Mouse (Mus musculus) monocyte, adult 5-6 weeks (primary cell): Measurements from ENCODE around the gene Naa80. TPM values are rescaled to one million over a fixed set of nuclear protein-coding genes. Genes with fewer than 3 reads are reported as not detected.
A peak's percentile ranks its signal among the peaks of the same experiment; 100 is the strongest.

ENCODE experiments used
- ATAC-seq: fragments of 153-309, 156-312 bp; replicated peaks from 2 replicates; pipeline ENCODE4 v1.8.0; 2017; ENCODE audit warnings: mild to moderate bottlenecking; ENCODE audit not compliant: low TSS enrichment, insufficient number of reproducible peaks, severe bottlenecking, poor library complexity, low FRiP score
- total RNA-seq: library from RNA; stranded (forward); fragments of 200-1000, 200-491, 200-594 nt; gene quantifications from 3 replicates; pipeline ENCODE4 v1.2.3, GENCODE M21; 2017

Naa80 gene
- total RNA-seq, 1 experiment from 2014 or later: 3.6 TPM

DNA sequence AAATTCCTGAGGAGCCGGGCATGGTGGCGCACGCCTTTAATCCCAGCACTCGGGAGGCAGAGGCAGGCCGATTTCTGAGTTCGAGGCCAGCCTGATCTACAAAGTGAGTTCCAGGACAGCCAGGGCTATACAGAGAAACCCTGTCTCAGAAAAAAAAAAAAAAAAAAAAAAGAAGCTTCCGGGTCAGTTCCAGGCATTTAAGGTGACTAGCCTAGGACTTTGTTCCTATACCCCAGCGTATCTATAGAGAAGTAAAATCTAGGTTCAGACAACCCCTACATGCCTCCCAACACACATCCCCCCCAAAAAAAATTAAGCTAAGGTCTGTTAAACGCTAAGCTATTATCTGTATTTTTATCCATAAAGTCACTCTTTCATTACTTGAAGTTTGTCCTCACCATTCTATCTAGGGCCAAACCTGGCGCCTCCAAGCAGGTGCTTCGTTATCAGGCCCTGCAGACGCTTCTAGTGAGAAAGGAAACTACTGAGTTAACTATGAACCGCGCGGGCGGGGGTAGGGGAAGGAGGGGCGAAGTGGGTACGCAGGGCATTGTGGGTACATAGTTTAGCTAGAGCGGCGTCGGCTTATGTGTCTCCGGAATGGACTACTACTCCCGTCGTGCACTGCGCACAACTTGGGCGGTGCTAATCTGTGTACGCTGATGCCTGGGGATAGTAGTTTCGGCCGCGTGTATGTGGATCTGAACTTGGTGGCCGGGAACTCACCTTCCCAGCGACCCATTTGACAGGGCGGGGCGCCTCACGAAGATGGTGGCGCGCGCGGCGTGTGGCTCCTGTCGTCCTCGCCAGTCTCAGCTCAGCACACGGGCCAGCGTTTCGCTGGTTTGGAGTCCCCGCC is 8.5 kb downstream of the Naa80 start, which contains the start of gene Ifrd2:
Ifrd2 (plus strand) TSS at position 669 of the 859 bp plus-strand sequence.
- peak; percentile 97 for ATAC-seq

DNA sequence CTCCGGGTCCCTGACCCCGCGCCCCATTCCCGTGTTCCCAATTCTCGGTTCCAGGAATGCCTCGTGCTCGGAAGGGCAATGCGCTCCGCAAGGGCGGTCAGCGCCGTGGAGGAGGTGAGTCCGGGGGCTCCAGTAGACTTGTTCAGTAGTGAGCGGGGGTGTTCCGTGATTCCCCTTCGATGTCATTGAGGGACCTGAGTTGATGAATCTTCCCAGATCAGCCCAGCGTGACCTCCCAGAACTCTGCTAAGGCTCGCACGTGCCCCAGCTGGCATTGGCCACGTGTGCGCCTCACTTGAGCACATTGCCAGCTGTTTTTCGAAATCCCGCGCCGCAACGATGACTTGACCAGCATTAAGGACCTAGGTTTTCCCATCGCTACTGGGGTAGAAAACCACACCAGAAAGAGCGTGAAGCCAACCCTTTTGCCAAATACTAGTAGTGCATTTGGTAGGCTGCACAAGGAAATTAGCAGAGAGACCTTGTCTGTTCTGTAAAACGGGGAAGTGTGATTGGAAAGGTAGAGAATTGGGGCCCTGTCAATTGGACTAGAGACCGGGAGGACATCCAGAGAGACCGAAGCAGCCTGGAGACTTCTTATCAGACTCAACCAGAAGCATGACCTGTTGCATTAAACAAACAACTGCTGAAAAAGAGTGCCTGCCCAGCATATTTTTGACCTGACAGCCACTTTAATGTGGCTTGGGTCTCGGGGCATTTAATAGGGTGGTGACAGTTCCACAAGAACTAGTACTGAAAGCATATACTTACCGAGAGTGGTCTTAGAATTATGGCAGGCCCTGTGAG is 9.3 kb downstream of the Naa80 start:
- no peak; the same call in 1 of the 2 replicates for ATAC-seq

DNA sequence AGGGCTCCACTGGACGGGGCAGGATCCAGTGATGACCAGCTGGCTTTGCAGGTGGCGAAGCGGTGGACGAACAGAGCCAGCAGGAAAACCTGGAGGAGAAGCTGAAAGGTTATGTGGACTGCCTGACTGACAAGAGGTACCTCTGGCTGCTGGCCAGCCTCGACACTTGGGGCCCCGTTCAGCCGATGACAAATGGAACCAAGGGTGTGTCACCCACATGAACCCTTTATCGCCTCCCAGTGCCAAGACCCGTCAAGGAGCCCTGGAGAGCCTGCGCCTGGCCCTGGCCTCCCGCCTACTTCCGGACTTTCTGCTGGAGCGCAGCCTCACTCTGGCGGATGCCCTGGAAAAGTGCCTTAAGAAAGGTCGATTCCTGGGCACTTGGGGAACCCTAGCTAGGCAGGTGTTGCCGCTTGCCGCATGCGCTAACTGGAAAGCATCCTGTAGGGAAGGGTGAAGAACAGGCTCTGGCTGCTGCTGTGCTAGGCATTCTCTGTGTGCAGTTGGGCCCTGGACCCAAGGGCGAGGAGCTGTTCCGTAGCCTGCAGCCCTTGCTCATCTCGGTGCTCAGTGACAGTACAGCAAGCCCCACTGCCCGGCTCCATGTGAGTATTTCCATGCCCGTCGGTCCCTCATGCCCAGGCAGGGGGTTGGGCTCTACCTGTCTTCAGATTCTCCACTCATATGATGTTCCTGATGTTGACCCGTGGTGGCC is 11.5 kb downstream of the Naa80 start:
- ATAC-seq: no peak

DNA sequence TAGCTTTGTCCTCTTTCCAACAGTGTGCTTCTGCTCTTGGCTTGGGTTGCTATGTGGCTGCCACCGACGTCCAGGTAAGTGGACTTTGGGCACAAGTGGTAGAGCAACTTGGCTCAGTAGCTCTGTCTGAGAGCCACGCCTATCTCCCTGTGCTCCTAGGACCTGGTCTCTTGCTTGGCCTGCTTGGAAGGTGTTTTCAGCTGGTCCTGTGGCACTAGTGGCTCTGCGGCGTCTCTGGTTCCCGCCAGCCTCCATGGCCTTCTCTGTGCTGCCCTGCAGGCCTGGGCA is 12.0 kb downstream of the Naa80 start:
- no peak for ATAC-seq

DNA sequence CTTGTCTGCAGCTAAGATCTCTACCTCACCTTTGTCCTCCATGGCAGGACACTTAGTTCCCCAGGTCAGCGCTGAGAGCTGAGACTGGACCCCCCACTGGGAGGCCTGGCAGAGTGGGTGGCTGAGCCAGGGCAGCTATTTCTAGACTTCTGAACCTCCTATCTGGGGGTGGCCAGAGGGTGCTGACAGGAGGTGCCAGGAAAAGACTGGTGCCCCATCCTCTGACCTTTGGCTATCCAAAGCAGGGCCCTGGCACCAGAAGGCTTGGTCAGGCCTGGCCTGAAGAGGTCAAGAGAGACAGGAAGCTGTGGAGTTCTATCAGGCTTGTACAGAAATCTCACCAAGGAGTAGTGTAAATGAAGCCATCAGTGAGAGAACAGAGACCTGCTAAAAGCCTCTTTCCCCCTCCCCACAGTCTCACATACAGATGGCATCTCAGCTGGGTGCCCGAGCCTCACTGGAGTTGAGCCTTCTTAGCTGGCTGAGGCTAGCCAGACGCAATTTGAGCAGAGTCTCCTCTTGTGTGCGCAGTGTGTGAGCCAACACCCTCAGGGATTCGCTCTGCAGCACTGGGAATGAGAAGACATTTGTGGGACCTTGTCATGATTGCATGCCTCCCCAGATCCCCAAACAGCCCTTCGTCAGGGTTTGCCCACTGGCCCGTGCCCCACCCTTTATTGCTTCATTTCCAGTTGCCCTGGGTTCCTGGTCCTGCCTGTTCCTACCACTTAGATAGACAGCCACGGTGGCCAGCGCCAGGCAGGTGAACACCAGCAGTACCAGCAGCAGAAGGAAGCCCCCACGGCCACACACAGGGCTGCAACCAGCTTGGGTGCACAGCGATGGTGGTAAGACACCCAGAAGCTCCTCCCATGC is 14.7 kb downstream of the Naa80 start:
- ATAC-seq: peak; percentile 20; the same call in 1 of the 2 replicates

DNA sequence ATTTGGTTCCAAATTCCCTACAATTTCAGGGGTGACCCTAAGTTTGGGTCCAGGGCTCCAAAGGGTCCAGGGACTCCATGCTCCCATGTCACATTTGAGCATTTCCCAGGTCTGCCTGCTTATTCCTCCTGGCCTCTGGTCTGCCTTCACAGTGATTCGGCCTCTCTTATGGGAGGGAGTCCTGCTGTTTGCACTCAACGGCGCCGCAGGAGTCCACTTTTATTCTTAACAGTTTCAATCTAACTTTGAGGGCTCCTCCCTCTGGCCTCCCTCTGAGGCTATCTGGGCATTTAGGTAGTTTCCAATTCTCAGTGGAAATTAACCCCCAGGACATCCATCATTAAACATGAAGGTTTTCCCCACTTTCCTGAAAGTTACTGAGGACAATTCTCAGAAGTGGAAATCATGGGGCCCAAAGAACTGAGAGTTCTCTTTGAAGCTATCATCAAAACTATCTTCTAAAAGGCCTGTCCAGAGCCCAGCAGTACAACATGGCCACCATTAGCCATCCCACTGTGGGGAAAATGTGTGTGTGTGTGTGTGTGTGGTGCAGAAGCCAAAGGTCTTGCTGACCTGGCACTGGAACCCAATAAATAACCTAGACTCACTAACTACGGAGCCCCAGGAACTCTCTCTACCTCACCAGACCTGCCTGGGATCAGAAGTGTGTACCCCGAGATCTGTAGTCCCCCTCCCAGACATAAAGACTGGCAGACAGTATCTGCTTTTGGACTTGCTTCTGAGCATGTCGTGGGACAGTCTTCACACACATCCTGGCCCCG is 15.8 kb downstream of the Naa80 start:
- no peak for ATAC-seq

DNA sequence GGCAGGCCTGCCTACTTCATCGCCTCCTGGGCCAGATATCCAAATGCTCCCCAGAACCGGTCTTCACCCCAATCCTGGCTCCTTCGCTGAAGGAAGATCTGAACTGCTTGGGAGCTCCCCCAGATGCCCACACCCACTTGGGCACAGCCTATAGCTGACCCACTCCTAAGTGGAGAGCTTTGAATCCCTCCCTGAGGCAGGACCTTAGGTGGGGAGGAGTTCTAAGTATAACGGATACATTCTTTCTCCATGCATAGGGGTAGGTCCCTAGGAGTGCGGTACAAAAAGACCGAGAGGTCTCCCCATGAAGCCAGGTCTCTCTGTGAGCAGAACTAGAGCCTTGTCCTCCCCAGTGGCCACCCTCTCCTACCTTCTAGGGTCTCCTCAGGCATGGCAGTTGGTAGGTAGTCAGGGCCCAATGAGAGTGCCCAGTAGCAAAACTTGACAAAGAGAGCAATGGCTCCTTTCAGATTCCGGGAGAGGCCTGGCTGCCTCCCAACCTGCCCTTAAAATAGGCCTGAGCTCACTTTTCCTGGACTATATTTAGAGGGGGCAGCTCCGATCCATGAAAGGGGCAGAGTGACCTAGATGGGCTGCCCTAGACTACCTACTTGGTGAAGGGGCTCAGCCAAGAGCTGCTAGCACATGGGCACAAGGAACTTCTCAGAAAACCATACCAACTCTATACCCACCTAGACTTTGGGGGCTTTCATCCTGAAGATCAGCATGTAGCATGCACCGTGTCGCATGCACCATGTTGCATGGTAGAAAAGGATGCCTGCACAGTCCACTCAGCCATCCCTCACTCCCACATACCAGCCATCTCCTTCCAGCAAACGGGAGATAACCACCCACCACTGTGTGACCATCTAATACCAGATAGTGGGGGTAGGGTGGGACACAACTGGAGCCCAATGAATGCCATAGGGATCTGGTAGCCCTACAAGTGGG is 18.2 kb downstream of the Naa80 start:
- no peak for ATAC-seq

DNA sequence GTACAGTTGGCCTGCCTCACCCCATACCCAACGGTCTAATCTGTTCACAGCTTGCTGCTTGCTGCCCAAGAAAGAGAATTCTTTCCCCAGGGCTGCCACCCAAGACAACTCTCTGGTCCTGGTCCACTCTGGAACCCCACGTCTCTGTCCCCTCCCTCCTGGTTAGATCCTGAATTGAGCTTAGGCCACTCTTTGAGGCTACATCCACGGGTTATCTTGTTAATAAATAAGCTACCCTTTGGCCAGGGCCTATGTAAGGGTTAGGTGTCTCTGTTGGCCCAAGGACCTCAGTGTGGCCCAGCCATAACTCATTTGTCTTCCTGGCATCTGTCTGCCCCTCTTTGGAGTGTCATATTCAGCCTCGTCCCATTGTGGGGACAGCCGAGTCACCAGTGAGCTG is 19.7 kb downstream of the Naa80 start:
- ATAC-seq: no peak

DNA sequence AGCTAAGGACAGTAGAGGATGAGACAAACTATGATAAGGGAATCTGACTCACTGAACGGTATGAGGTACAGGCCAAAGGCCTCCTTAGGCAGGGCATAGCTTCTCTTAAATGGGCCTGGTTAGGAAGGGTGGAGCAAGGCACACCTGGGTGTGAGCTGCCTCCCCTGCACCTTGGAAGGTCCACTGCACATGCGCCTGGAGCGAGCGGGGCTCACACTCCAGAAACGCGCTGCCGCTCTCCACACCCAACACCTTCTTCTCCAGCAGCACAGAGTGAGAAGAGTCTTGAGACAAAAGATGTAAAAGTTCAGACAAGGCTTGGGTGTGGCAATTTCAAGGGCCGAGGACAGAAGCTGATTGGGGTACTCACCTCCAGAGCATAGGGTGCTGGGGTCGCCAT is 20.7 kb downstream of the Naa80 start:
- no peak for ATAC-seq

DNA sequence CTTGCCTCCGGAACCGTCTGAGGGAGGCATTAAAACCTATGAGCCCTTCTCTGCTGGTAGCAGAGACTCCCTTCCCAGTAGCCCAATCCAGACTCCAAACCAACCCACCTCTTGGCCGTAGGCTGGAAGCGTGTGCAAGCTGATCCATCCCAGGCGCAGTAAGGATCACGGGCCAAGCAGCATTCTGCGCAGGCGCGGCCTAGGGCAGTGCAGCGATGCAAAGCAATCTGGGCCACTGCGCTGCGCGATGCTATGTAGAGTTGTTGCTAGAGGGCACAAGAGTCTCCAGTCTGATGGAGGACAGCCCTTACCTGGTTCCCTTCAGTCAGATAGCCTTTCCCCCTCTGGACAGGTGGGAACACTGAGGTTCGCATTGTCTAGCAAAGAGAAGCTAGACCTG is 21.2 kb downstream of the Naa80 start:
- ATAC-seq: no peak

DNA sequence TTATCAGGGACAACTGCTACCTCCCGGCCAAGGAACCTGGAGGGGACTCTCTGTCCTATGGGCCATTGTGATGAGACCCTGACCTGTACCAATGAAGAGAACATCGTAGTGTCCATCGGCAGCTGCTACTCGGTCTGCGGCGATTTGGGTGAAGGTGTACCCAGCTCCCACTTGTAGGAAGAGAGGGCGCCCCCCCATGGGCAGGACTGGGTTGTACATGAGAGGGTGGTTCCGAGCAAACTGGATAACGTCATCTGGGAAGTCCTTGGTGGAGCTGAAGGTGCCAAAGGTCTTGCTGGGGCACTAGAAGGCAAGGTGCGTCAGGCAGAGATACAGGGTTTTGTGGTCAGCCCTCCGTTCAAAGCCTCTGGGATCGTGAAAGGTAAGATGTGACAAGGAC is 22.1 kb downstream of the Naa80 start:
- no peak for ATAC-seq

DNA sequence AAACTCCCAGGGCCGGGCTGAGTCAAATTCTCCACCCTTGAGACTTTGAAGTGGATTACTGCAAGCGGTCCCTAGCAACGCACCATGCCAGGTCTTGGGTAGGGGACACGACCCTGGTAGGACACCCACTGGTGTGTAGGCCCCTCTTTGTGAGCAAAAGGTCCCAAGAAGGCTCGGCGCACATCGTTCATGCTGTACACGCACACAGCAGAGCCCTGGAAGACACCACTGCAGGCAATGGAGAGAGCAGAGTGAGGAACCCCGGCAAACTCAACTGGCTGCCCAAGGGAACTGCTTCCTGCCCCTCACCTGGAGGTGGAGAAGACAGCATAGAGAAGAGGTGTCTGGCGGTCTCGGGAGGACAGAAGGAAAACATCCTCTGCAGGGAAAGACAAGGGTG is 22.6 kb downstream of the Naa80 start:
- ATAC-seq: no peak

DNA sequence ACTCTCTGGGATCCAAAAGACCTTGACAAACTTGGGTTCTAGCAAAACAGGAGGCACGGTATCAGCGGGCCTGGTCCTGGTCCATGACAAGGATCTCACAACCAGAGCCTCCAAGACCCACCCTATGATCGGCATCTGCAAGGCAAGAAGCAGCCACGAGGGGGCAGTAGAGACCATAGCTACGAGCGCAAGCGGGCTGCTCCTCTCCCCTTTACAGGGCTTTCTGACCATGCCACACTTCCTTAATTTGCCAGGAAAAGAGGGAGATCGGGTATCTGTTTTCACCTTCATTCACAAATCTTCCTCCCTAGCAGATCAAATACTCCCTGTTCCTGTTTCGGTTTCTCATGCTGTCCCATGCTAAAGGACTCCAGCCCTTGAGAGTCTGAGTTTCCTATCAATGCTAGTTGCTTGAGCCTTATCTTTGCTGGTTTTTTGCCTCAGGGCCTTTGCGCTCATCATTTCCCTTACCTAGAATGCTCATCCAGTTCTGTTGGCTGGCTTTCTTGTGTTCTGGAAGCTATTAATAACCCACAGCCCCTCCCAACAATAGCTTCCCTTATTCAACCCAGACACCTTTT is 23.5 kb downstream of the Naa80 start:
- peak; percentile 73 for ATAC-seq

DNA sequence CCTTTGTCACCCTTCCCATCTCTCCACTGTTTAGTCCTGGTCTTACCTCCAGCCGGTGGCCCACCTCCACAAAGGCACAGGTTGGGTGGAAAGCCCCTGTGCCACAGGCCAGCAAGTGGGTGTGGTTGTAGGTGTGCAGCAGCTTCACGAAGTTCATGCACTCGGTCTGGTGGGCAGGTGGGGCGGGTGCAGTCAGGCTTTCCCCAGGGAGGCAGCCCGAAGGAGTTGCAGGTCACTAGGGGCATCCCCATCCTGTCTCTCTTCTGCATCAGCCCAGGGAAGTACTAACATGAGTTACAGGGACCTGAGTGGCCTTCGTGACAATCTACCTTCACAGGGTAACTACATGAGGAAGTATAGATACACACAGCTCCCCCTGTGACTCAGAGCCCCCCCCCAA is 24.6 kb downstream of the Naa80 start:
- ATAC-seq: no peak

DNA sequence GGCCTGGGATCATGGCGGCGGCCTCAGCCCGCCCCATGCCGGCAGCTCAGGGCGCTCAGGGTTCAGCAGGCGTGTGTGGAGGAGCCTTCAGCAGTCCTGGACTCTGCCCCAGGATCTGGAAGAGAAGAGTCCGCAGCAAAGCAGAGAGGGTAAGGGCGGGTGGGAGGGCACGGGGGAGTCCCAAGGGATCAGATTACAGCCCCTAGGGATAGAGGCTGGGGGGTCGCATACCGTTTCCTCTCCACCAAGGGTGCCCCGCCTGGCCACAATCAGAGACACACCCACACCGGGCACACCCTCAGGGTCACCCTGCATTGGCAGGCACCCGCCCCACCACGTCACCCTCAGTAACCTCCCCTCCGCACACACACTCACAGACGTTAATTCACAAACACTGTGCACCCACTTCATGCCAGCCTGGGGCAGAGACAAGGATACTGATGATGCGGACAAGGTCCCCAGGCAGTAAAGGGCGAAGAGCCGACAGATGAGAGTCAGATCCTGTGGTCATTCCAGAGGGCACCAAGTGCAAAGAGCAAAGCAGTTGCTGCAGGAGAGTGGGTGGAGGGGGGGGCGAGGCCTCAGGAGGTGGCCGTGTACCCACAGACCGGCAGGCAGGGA is 26.5 kb downstream of the Naa80 start:
- no peak for ATAC-seq

DNA sequence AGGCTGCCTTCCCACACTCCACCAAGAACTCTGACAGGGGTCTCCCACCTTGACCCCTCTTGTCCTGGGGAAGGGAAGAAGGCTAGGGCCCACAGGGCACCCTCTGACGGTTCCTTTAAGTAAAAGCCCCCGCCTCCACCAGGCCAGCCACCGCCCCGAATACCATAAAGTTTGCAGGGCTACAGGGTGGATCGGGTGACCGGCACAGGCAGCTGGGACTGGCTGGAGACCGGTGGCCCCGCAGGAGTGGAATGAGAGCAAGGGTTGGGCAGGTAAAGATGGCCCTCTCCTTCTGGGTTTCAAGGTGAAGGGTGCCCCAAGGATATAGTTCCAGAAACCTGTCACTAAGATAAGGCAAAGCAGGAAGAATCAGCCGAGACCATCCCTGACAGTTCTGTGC is 27.9 kb downstream of the Naa80 start:
- no peak for ATAC-seq
